Mouse (Mus musculus) neural tube, embryonic 14.5 days (tissue): Measurements from ENCODE around the gene Lrrc4b. TPM values are rescaled to one million over a fixed set of nuclear protein-coding genes. Genes with fewer than 3 reads are reported as not detected.
A peak's percentile ranks its signal among the peaks of the same experiment; 100 is the strongest.

ENCODE experiments used
- ATAC-seq: fragments of 200-750 bp; cut with Nextera tagmentation; 2 replicates; pipeline ENCODE4 v1.8.0; 2017; ENCODE audit warnings: low read depth, mild to moderate bottlenecking, moderate TSS enrichment, moderate library complexity
- H3K27ac ChIP-seq: fragments of 300-500 bp; sonication (generic); 2 replicates; pipeline ENCODE4 v1.5.1; 2014; ENCODE audit warnings: low read depth, mild to moderate bottlenecking, control low read depth, low read length, moderate library complexity, mixed read lengths
- H3K27me3 ChIP-seq: fragments of 300-500 bp; sonication (generic); 2 replicates; pipeline ENCODE4 v1.6.1; 2014; ENCODE audit warnings: low read length; ENCODE audit not compliant: control insufficient read depth, insufficient read depth
- H3K36me3 ChIP-seq: fragments of 300-500 bp; sonication (generic); 2 replicates; pipeline ENCODE4 v1.6.1; 2014; ENCODE audit warnings: low read length, mixed read lengths; ENCODE audit not compliant: control insufficient read depth, insufficient read depth
- H3K4me1 ChIP-seq: fragments of 300-500 bp; sonication (generic); 2 replicates; pipeline ENCODE4 v1.6.1; 2014; ENCODE audit warnings: low read length; ENCODE audit not compliant: control insufficient read depth, insufficient read depth
- H3K4me2 ChIP-seq: fragments of 300-500 bp; sonication (generic); 2 replicates; pipeline ENCODE4 v1.6.1; 2014; ENCODE audit warnings: mild to moderate bottlenecking, low read depth, low read length, control low read depth
- H3K4me3 ChIP-seq: fragments of 300-500 bp; sonication (generic); 2 replicates; pipeline ENCODE4 v1.5.1; 2014; ENCODE audit warnings: low read depth, low read length, control low read depth, mixed read lengths
- H3K9ac ChIP-seq: fragments of 300-500 bp; sonication (generic); replicated peaks from 2 replicates; pipeline ENCODE4 v1.6.1; 2014; ENCODE audit warnings: low read depth, mild to moderate bottlenecking, control low read depth, low read length, mixed read lengths
- H3K9me3 ChIP-seq: fragments of 300-500 bp; sonication (generic); 2 replicates; pipeline ENCODE4 v1.6.1; 2016; ENCODE audit warnings: low read length; ENCODE audit not compliant: control insufficient read depth
- WGBS: fragments of 180-500 bp; shearing (Covaris S2); extraction: QIAGEN DNeasy Blood & Tissue Kit; methylation state at CpG from one replicate; pipeline ENCODE4 v1.1.7; 2014; 5-methylcytosine and 5-hydroxymethylcytosine counted together
- polyA plus RNA-seq: library from polyadenylated mRNA; unstranded; fragments of >200 nt; fragmentation: Nextera tagmentation; extraction: Ambion mirVana; gene quantifications from 2 replicates; pipeline ENCODE4 v1.2.1, GENCODE M21; 2014

Gene Lrrc4b
- polyA plus RNA-seq, 1 experiment from 2014 or later: 28.1 TPM

GRCm38 (mm10) chr7:44432550-44432949 is 3.7 kb downstream of the Lrrc4b start:
- no peaks in the 10 kb centered on the region for H3K36me3 ChIP-seq
- ATAC-seq: no peak
- no peaks in the 10 kb centered on the region for H3K9me3 ChIP-seq
- peaks cover 31% of the 10 kb centered on the region for H3K4me1 ChIP-seq
- no peak overlapping the region for H3K4me2 ChIP-seq
- no peak overlapping the region for H3K4me3 ChIP-seq
- no peak overlapping the region for H3K9ac ChIP-seq
- 71% methylated on average over 6 of the region's 6 CpGs for WGBS
- H3K27ac ChIP-seq: no peak overlapping the region
- H3K27me3 ChIP-seq: no peaks in the 10 kb centered on the region

GRCm38 (mm10) chr7:44433371-44433770 is 4.6 kb downstream of the Lrrc4b start:
- ATAC-seq: peak; percentile 18; the same call in 1 of the 2 replicates
- Histone ChIP-seq H3K4me1 (peaks cover 29% of the 10 kb centered on the region), H3K27me3 (no peaks in the 10 kb centered on the region), H3K36me3 (no peaks in the 10 kb centered on the region), H3K4me2 (no peak overlapping the region), H3K27ac (no peak overlapping the region), H3K9ac (no peak overlapping the region), H3K4me3 (no peak overlapping the region), H3K9me3 (no peaks in the 10 kb centered on the region)
- 5% methylated on average over 7 of the region's 7 CpGs for WGBS

GRCm38 (mm10) chr7:44434089-44434488 is 5.3 kb downstream of the Lrrc4b start:
- Histone ChIP-seq H3K27me3 (no peaks in the 10 kb centered on the region), H3K36me3 (no peaks in the 10 kb centered on the region), H3K9me3 (no peaks in the 10 kb centered on the region), H3K4me1 (peaks cover 29% of the 10 kb centered on the region), H3K9ac (no peak overlapping the region), H3K4me3 (no peak overlapping the region), H3K4me2 (no peak overlapping the region), H3K27ac (no peak overlapping the region)
- 74% methylated on average over 9 of the region's 9 CpGs for WGBS
- no peak for ATAC-seq

- peaks cover 18% of the 10 kb centered on the region for H3K4me1 ChIP-seq
- H3K4me3 ChIP-seq: no peak overlapping the region
- H3K4me2 ChIP-seq: no peak overlapping the region
- H3K36me3 ChIP-seq: no peaks in the 10 kb centered on the region
- H3K9ac ChIP-seq: no peak overlapping the region
- H3K27ac ChIP-seq: no peak overlapping the region
- WGBS: 61% methylated on average over 5 of the region's 5 CpGs
- no peaks in the 10 kb centered on the region for H3K9me3 ChIP-seq
- no peak for ATAC-seq
- H3K27me3 ChIP-seq: no peaks in the 10 kb centered on the region
Measured at GRCm38 (mm10) chr7:44435796-44436195, 7.0 kb downstream of the Lrrc4b start.

GRCm38 (mm10) chr7:44436267-44436666 is 7.4 kb downstream of the Lrrc4b start:
- no peak overlapping the region for H3K4me3 ChIP-seq
- H3K4me1 ChIP-seq: peaks cover 16% of the 10 kb centered on the region
- H3K9ac ChIP-seq: no peak overlapping the region
- ATAC-seq: no peak
- WGBS: 25% methylated on average over 1 of the region's 1 CpGs
- H3K9me3 ChIP-seq: no peaks in the 10 kb centered on the region
- H3K4me2 ChIP-seq: no peak overlapping the region
- no peaks in the 10 kb centered on the region for H3K36me3 ChIP-seq
- H3K27ac ChIP-seq: no peak overlapping the region
- no peaks in the 10 kb centered on the region for H3K27me3 ChIP-seq

GRCm38 (mm10) chr7:44437188-44437587 is 8.4 kb downstream of the Lrrc4b start:
- no peak overlapping the region for H3K9ac ChIP-seq
- no peak for ATAC-seq
- H3K36me3 ChIP-seq: no peaks in the 10 kb centered on the region
- H3K4me3 ChIP-seq: no peak overlapping the region
- WGBS: 86% methylated on average over 1 of the region's 1 CpGs
- peaks cover 10% of the 10 kb centered on the region for H3K4me1 ChIP-seq
- no peaks in the 10 kb centered on the region for H3K9me3 ChIP-seq
- no peaks in the 10 kb centered on the region; the same call in 1 of the 2 replicates for H3K27me3 ChIP-seq
- no peak overlapping the region for H3K27ac ChIP-seq
- no peak overlapping the region for H3K4me2 ChIP-seq

- Histone ChIP-seq H3K36me3 (no peaks in the 10 kb centered on the region), H3K4me2 (no peak overlapping the region), H3K9me3 (no peaks in the 10 kb centered on the region), H3K9ac (no peak overlapping the region), H3K27ac (no peak overlapping the region), H3K27me3 (no peaks in the 10 kb centered on the region; the same call in 1 of the 2 replicates), H3K4me3 (no peak overlapping the region), H3K4me1 (peaks cover 6% of the 10 kb centered on the region)
- WGBS: 68% methylated on average over 8 of the region's 8 CpGs
- ATAC-seq: no peak
Measured at GRCm38 (mm10) chr7:44437933-44438332, 9.1 kb downstream of the Lrrc4b start.

- no peak overlapping the region for H3K27ac ChIP-seq
Measured at GRCm38 (mm10) chr7:44439696-44440095, 10.9 kb downstream of the Lrrc4b start.

GRCm38 (mm10) chr7:44440479-44440878 is 11.7 kb downstream of the Lrrc4b start:
- WGBS: 85% methylated on average over 1 of the region's 1 CpGs
- Histone ChIP-seq H3K36me3 (peaks cover 5% of the 10 kb centered on the region; the same call in 1 of the 2 replicates), H3K4me3 (no peak overlapping the region), H3K9ac (no peak overlapping the region), H3K4me1 (peaks cover 25% of the 10 kb centered on the region), H3K4me2 (no peak overlapping the region), H3K27me3 (no peaks in the 10 kb centered on the region; the same call in 1 of the 2 replicates), H3K9me3 (no peaks in the 10 kb centered on the region), H3K27ac (no peak overlapping the region; the same call in 1 of the 2 replicates)
- no peak for ATAC-seq

More at GRCm38 (mm10) chr7:44439696-44440095, 10.9 kb downstream of the Lrrc4b start:
- Histone ChIP-seq H3K36me3 (no peaks in the 10 kb centered on the region; the same call in 1 of the 2 replicates), H3K27me3 (no peaks in the 10 kb centered on the region; the same call in 1 of the 2 replicates), H3K9me3 (no peaks in the 10 kb centered on the region), H3K4me2 (no peak overlapping the region), H3K4me1 (peaks cover 17% of the 10 kb centered on the region), H3K9ac (no peak overlapping the region), H3K4me3 (no peak overlapping the region)
- no peak for ATAC-seq
- 72% methylated on average over 2 of the region's 2 CpGs for WGBS
